Mouse (Mus musculus): ENCODE measurements around the gene Gpat3.
A peak's percentile ranks its signal among the peaks of the same experiment; 100 is the strongest.

Gene Gpat3

GRCm38 (mm10) chr5:100917252-100917774 is 71.8 kb downstream of the Gpat3 start:
- peak; percentile 81 for DNase-seq

GRCm38 (mm10) chr5:100919069-100919468 is 73.6 kb downstream of the Gpat3 start:
- peak; percentile 76 for DNase-seq

- DNase-seq, result no peak
Measured at GRCm38 (mm10) chr5:100929698-100930097, 84.2 kb downstream of the Gpat3 start.

GRCm38 (mm10) chr5:100943716-100944115 is 98.2 kb downstream of the Gpat3 start:
- no peak for DNase-seq

GRCm38 (mm10) chr5:100945336-100945735 is 99.8 kb downstream of the Gpat3 start:
- DNase-seq, result no peak

All from embryo, embryonic 11 days (tissue).